Mouse (Mus musculus) cortical plate, adult 2 months (tissue): ENCODE measurements at regions not wholly inside any gene's neighbourhood (a gene's known extent, or its start where the extent isn't known, plus 50 kb on each side); places are given as distances from the start of the nearest gene placed in this dataset.

Source experiments
- CTCF ChIP-seq: fragments of 200-500 bp; IDR thresholded peaks from 2 replicates; pipeline ENCODE4 v1.5.1; 2011; ENCODE audit warnings: mild to moderate bottlenecking, control low read depth, low read length; ENCODE audit not compliant: insufficient read depth; ENCODE audit errors: extremely low read depth
- POLR2A ChIP-seq: fragments of 200-500 bp; IDR thresholded peaks from 2 replicates; pipeline ENCODE4 v1.6.1; 2011; ENCODE audit warnings: mild to moderate bottlenecking, low read length, control low read depth; ENCODE audit not compliant: insufficient read depth; ENCODE audit errors: extremely low read depth

- TF ChIP-seq CTCF (no peak), POLR2A (no peak)
These were observed 106.2 kb upstream of the Bank1 start for GRCm38 (mm10) chr3:136432072-136432471.
